Mouse (Mus musculus) spleen, postnatal 10 days (tissue): Measurements from ENCODE around the gene Limch1.

Experiments
- DNase-seq, 2 experiments: peaks; one replicate each; pipeline ENCODE4 v3.0.0; 2021 to 2022; ENCODE audit warnings: low spot score in 2 of 2

Gene Limch1

DNA sequence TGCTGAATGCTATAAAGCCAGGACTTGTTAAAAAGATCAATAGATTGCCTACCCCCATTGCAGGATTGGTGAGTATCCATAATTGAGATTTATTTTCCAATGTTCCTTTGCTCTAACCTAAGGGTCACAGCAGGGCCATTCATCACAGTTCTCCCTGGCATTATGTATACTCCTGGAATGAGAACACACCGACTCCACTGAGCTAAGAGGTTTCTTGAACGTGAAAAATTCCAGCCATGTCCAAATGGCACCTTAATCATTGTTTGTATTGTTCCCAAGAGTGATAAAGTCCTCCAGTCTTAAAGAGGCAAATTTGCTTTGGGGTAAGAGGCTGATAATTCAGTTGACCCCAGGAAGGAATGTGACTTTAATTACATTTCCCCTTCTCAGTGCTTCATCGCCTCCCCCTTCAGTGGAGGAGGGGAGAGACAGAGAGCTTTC is 136.3 kb downstream of the Limch1 start:
- no peak for DNase-seq

DNA sequence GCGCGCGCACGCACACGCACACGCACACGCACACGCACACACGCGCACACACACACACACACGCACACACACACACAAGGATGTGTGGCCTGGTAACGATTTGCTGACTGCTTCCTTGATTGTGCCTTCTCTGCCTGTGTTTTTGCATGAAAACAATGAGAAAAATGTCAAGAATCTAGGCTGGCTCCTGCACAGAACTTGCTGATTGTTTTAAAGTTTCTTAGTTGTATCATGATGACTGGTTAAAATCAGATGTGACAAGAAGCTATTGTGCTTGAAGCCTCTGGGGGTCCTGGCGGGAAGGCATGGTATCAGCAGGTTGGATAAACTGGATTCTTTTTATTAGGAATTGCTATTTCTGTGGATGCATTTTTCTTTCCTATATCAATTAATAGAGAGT is 137.1 kb downstream of the Limch1 start:
- DNase-seq = no peak

DNA sequence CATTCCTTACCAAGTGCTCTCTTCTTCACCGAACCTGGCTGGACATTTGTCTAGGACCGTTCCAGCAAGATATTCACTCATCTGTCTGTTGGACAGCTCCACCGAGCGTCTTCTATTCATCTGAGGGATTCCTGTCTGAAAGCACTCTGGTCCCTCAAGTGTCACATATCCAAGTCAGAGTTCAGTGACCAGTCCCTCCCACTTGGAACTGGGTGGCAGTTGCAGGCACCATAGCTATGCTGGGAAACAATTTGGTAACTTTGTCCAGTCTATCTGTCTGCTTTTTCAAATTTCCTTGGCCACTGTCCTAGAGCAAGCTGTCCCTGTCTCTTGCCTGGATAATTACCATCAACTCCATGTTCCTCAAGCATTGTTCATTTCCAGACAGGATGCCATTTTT is 138.9 kb downstream of the Limch1 start:
- no peak for DNase-seq

DNA sequence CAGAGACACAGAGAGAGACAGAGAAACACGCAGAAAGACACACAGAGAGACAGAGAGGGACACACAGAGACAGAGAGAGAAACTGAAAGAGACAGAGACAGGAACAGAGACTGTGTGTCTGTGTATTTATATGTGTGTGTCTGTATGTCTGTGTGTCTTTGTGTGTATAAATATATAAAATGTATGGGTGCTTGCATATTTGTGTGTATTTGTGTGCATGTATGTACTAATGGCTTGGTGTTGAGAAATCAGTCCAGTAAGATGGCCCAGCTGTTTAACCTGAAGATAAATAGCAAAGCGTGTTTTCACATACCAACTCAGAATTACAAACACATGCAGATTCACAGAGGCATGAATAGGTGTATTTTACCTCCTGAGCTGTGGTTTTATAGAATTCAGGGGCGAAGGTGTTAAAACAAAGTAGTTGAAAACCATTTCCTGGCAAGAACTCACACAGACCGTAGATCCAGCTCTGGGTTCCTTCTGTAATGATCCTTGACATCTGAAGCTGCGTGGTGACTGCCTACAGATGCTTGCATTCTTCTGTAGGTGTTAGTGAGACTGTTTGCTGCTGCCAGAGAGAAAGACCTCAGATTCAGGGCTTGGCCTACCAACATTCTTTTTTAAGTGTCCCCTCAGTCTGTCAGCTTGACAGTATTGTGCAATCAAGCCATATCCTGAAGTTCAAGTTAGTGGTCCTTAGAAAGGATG is 140.9 kb downstream of the Limch1 start:
- DNase-seq = no peak

DNA sequence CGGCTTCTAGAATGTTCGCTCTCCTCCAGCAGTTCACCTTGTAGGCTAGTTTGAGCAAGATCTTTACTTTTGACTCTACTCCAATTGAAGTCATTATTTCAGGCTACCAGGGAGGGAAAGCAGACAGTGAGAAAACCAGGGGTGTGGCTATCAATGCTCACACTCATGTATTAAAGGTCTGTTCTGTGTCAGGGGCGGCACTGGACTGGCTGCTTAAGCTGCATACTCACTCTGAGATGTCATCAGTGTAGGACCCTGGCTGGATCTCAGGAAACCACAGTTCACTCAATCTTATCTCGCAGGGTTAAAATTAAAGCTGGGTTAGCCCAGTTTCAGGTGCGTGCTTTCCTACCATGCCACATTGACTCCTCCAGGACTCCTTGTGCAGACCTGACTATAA is 142.4 kb downstream of the Limch1 start:
- DNase-seq = no peak

DNA sequence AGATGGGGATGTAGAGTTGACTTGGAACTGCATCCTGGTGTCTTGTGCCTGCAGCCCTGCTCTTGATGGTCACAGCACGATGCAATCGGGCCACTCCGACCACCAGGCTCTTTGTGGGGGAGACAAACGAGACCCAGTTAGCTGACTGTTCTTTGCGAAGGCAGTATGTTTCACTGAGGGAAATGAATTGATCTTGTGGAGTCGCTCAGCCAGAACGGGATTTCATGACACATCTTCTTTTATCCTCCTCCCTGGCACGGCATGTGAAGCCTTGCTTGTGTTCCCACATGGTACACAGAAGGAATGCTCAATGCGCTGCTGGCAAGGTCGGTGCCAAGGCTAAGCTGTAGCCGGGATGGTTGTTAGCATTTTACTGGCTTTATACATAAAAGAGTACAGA is 143.7 kb downstream of the Limch1 start:
- no peak for DNase-seq

DNA sequence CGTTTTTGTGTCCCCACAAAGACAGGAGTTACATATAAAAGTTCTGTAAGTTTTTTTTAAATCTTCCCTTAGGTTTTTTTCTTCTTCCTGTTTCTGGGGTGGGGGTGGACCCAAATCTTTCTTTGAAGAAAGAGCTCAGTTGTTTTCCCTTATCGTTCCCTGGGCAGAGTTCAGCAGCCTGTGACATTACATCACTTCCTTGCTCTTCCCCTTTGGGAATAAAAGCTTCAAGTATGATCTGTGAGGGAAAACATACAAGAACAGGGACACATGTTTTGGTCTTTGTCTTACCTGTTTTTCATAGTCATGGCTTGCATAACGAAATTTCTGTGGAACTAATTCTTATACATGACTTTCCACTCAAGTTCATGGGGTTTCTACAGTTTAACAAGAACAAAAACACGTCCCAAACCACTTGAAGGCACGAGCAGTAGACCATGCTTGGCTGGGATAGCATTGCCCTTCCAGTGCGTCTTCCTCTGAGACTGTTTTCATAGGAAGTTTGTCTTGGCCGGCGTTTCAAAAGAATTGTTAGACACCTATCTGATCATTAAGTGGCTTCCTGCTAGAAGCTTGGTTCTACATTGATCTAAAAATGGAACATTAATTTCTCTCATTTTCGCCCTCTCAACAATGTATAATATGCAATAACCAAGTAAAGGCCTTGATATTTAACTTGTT is 150.0 kb downstream of the Limch1 start:
- DNase-seq = no peak

DNA sequence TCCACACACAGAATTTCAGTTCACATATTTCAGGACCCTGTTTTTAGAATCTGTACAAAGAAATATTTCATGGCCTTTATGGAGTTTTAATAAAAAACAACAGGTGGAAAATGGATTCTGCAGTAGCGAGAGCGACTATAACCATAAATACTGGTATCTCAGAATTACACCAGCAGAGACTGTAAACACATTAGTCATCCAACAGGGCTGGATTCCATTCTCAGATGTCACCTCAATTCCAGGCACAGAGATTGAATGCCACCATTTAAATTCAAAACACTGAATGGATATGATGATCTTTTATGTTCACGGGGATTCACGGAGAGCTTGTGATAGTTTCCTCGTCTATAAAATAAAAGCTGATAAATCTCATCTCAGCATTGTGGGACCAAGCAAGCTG is 152.0 kb downstream of the Limch1 start:
- no peak for DNase-seq

DNA sequence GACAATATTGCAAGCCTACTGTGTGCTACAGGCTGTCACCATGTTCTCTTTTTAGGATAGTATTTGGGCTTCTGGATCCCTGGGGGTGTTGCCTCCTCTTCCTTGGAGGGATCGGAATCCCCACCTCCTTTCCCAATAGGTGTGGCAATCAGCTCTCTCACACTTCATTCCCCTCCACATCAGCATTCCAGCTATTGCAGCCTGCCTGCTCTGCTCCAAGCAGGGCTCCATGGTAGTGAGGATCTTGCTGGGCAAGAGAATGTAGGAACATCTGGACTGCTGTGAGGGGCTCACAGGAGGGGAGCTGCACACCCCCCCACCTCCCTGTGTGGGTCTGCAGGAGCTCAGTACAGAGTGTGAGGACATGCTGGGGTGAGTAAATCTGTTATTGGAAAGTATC is 152.6 kb downstream of the Limch1 start:
- DNase-seq = no peak

DNA sequence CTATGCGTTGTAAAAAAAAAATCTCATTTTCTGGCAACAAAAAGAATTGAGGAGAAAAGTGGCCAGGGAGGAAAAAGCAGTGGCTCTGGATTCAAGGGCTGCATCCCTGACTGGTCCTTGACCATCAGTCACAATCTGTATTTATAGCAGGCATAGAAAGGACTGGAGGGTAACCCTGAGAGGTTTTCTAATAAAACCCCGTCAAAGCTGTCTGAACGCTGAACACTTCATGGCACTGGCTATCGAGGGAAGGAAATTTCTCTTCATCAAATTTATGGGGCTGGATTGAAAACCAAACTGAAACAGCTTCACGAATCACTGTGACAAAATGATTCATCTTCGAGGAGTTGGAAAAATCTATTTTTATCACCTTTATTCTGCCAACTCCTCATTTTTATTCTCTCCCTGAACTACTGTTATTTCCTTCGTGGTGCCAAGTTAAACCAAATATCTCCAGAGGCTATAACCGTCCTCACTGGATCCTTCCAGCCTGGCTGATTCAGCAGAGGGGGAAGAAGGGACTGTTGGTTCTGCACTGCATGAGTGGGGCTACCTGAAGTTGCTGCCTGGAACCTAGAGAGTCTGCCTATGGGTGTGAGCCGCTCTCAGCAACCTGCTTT is 153.3 kb downstream of the Limch1 start:
- DNase-seq = no peak

DNA sequence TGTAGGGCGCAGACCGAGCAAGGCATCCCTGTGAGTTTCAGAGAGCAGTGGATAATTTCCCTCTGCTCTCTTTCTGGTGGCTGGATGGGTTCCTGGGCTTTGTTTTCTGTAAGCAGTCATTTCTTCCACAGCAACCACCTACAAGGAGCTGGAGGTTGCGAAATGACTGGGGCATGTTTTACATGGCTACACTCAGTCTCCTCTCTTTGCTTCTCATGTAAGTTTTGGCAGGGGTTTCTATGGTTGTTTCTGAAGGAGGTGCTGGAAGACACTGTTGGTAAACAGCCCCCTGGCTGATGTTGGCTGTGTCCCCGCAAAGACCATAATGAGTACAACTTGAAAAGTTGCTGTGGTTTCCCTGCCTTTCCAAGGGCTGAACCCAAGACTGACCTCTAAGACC is 155.5 kb downstream of the Limch1 start:
- DNase-seq = no peak

DNA sequence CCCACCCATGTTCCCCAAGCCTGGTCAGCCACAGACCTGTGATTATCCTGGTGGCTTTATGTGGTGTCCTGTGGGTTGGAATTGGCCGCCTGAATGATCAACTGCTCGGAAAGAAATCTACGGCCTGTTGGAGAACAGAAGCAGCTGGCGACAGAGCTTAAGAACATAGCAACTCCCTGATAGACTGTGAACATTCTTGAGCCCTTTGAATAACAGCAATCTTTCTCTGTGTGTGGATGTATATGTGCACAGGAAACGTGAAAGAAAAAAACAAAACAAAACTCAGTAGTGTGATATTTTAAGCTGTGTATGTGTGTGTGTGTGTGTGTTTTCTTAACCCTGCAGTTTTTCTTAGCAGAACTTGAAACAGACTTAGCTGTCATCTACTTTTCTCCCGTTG is 159.2 kb downstream of the Limch1 start:
- no peak for DNase-seq

DNA sequence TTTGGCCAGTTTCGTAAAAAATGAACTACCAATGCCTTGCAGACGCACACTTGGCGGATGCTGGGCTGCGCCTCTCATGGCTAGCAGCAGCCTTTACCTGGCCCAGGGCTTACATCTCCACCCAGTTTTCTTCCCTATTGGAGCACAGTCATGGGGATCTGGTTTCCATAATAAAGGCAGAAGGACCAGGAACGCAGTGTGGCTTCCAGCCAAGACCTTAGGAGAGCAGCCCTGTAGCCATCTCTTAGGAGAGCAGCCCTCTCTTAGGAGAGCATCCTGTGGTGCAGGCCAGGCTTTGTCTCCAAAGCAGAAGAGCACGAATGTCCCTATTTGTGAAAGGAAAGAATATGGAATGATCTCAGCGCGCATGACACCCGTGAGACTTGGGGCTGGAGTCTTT is 163.3 kb downstream of the Limch1 start:
- no peak for DNase-seq

DNA sequence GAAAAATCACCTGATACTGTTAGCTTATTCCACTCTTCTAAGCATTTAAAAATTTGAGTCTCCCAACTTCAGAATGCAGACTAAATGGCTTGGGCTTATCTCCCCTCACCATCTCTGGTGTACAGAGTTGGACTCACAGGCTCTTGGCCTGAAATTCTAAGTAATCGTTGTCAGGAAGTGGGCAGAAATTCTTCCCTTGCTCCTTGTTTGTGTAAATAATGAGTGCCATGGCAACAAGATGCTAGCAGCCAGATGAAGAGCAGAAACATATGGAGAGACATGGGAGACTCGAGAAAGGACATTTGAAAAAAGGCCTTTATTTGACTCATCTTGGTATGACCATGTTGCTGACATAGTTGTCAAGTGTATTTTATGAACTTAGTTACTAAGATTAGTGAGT is 164.3 kb downstream of the Limch1 start:
- DNase-seq = no peak

DNA sequence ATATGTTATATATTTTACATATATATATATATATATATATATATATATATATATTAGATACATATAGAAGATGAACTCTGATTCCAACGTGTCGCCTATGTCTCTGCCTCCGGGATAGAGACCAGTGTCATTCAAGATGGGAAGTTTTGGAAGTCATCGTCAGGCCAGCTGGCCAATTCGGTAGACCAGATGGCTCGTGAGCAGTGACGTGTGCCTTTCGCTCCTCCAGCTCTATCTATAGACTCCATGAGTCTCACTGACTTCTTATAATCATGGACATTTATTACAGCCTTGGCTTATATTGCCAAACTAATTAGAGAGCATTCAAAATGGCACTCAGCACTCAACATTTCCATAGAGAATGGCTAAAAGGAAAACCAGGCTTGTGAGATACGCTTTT is 165.0 kb downstream of the Limch1 start:
- DNase-seq = no peak

DNA sequence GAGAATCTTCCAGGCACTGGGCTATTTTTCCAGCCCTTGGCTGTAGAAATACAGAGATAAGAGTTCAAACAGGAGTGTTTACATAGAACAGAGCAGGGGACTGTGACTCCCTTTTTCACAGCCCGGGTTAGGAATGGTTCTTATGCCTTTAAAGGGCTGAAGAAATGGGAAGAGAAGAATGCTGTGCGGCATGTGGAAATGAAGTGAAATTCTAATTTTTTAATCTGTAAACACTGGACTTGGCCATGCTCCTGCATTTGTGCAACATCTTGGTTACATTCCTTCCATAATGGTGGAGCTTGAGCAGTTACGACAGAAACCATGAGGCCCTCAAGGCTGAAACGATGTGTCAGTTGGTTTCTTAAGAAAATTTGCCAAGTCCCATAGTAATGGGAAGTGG is 165.4 kb downstream of the Limch1 start:
- DNase-seq = no peak

DNA sequence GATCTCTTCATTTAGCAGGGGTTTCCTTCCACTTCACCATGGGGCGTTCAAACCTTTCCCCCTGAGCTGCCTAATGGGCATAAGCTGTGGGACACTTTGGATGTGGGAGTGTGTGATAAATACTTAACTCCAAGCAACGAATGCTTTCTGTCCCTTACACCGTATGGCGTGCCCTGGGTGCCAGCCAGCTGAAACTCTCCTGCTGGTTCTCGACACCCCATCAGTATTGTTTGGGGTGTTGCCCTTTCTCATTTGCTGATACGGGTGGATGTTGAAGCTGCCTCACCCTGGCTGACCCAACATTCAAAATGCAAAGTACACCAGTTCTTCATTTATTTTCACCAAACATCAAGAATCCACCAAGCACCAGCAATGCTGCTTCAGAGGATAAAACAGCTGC is 168.2 kb downstream of the Limch1 start:
- no peak for DNase-seq

DNA sequence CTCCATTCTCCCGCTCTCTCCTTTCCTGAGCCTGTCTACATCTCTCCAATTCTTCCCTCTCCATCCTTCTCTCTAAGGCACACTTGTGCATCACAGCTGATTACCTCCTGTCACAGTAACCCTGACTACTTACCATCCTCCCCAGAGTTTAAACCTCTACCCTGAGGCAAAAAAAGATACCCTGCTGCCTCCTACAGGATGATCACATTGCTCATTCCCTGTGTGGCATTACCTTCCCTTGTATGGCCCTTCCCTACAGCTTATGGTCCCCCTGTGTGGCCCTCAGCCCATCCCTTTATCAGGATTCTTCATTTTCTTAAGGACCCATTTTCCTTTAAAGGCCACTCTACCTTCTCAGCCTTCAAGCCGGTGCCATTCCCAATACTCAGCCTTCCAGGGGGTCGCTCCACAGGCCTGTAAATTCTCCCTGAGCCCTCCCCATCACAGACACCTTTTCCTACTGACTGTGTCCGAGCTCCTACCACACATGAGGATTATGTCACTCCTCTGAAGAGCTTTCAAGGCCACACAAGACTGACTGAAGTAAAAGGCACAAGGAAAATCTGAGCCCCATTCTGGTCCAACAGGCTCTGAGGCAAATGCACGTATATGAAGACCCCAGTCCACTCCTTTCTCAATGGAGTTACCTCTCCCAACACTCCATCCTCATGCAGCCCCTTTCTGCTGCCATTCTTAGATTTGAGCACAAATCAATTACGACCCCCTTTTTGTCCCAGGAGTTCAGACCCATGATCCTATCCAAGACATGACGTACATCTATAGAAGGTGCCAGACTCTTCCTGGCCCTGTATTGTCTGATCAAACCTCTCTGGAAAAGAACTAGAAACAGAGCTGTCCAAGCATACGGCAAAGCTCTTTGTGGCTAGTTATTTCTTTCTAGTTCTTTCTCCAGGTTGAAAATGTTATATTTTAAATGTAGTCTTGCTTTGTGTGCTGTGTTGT is 172.0 kb downstream of the Limch1 start:
- no peak for DNase-seq

DNA sequence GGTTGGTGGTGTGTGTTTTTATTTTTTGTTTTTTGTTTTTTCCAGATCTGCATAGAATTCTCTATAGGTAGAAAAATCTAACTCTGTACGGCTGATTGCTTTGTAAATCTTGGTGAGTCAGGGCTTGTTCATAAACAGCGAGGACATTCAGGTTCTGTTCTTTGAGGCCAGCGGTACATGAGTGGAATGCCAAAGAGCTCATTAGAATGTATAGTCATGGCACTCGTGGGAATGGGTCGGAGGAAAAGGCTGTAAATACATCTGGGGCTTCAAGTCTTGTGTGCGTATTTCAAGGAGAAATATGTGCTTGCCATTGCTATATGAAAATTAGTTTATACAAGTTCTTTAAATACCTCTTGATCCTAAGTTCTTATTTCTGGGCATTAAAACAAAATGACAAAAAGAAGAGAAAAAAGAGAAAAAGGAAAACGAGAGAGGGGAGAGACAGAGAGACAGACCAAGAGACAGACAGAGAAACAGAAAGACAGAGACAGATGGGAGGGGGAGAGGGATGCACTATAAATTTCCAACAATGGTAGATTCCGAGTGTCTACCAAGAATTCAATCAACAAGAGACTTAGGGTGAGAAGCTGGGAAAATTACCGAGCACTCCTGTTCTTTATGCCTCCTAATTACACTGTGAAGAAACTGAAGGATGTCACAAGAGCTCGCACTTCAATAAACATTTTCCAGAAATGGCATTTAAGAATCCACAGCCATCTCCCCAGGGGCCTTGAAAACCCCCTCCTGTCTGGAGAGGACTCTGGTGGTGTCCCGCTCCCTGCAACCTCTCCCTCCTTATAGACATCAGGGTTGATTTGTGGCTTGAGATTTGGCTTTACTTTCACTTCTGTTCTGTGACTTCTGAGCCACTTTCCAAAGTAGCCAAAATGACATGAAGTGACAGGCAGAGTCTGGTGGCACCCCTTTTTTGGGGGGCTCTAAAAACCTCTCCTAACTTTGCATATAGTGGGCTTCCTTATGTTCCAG is 173.0 kb downstream of the Limch1 start:
- DNase-seq = no peak

DNA sequence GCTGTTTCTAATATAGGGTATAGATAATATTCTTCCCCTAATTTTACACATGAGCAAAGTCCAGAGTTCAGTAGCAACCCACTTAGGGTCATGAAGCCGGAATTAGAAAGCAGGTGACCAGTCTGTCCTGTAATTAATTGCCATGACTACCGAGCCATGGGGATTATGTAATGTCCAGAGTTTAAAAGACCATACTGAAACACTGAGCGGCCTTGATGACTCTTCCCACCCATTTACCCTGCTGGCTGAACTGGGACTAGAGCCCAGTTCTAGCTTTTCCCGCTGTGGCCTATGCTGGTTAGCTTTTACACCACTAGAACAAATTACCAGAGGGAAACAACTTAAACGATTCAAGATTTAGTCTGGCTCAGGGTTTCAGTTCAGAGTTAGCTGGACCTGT is 177.0 kb downstream of the Limch1 start:
- no peak for DNase-seq

DNA sequence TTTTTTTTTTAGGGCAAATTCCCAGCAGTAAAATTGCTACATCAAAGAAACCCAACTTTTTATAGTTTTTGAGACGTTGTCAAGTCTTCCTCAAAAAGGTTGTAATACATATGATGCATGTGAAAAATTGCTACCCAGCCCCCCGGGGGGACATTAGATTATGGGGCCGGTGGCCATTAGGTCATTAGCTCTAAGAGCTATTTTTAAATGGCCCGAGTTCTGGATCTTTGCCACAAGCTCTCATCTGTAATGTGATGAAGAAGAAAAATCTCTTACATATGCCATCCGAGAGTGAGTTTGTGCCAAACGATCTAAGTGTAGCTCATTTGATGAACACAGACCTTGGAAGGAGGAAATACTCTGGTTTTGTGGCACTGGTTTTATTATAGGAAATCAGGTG is 183.7 kb downstream of the Limch1 start:
- DNase-seq = no peak
